Mouse (Mus musculus): ENCODE measurements around the gene Kif1b. TPM values are rescaled to one million over a fixed set of nuclear protein-coding genes. Genes with fewer than 3 reads are reported as not detected.
"Not testable (repeated sequence)": the region's sequence is repeated elsewhere in the genome, so short reads cannot be mapped to it uniquely, and the experiment has no call there.

Kif1b gene
- total and polyA plus RNA-seq, 3 experiments = 10.0 to 27.6 (median 17.0) TPM

DNA sequence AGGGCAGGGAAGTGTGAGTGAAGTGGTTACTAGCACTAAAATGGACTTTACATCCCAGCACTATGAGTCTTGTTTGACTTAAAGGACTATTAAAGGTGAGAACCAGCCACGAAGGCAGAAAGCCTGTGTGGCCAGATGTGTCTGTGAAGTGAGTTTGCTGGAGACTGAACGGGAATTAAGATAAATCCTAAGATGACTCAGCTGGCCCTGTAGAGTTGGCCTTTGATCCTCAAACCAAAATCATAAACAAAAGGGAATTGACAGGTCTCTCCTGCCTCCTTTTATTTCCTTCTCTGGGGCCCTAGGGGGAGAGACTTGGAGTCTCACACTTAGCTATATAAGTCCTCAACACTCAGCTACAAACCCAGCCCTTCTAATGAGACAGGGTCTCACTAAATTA is 92.1 kb downstream of the Kif1b start:
- H3K27ac ChIP-seq (ENCODE audit: insufficient read depth, low read depth) = no peak overlapping the region
- in situ Hi-C loops (cut with MboI; ENCODE audit: low pct_ligation_motif_present, low pct_unique_long_range_greater_than_20kb, low sequenced_read_pairs) = no loop called here
- H3K79me2 ChIP-seq (replicated peaks; ENCODE audit: control insufficient read depth, extremely low read depth, insufficient read depth, poor library complexity, severe bottlenecking) = no peaks in the 10 kb centered on the region
- dilution Hi-C loops (cut with MboI; ENCODE audit: extremely low pct_ligation_motif_present, extremely low pct_unique_long_range_greater_than_20kb, low sequenced_read_pairs) = no loop called here
- DNase-seq (ENCODE audit: extremely low read depth) = no peak
- no peak overlapping the region for H3K4me3 ChIP-seq (replicated peaks in 1 of 3; ENCODE audit: low read depth in 2 of 3, low read length in 2 of 3, poor library complexity in 1 of 3)
- no peak overlapping the region for H3K9ac ChIP-seq (ENCODE audit: insufficient read depth, low read depth)
- peaks cover 8% of the 10 kb centered on the region for H3K9me3 ChIP-seq (replicated peaks; ENCODE audit: low read length)
- peaks cover 16 to 32% of the 10 kb centered on the region in 2 experiments for H3K4me1 ChIP-seq (ENCODE audit: control insufficient read depth in 1 of 2, insufficient read depth in 2 of 2)
- no peaks in the 10 kb centered on the region for H3K27me3 ChIP-seq (replicated peaks)
- TF ChIP-seq UBTF (IDR thresholded peaks at IDR 0.05; ENCODE audit: low read depth, low read length) = no peak
- no peak for TF ChIP-seq ZNF384 (IDR thresholded peaks at IDR 0.05; ENCODE audit: low read depth, low read length)
- no peak for TF ChIP-seq RCOR1 (conservative IDR thresholded peaks at IDR 0.05; ENCODE audit: low read depth, low read length)
- no peak for TF ChIP-seq BHLHE40 (IDR thresholded peaks at IDR 0.05; ENCODE audit: low read depth, low read length)
- no peak for TF ChIP-seq USF1 (IDR thresholded peaks at IDR 0.05; ENCODE audit: low read depth, low read length)
- no peak for TF ChIP-seq SIN3A (IDR thresholded peaks at IDR 0.05; ENCODE audit: low read length)
- no peak for TF ChIP-seq TBP (conservative IDR thresholded peaks at IDR 0.05; ENCODE audit: low read depth, low read length)
- TF ChIP-seq ELF1 (IDR thresholded peaks at IDR 0.05; ENCODE audit: low read depth, low read length) = no peak
- no peak for TF ChIP-seq JUND (conservative IDR thresholded peaks at IDR 0.05; ENCODE audit: low read depth, low read length)
- TF ChIP-seq MYC (IDR thresholded peaks at IDR 0.05; ENCODE audit: low read depth, low read length) = no peak
- H3K36me3 ChIP-seq (replicated peaks in 1 of 2; ENCODE audit: control insufficient read depth in 1 of 2, insufficient read depth in 1 of 2, low read length in 1 of 2) = peaks cover 37 to 58% of the 10 kb centered on the region in 2 experiments
- no peak overlapping the region for H3K4me2 ChIP-seq (ENCODE audit: insufficient read depth, low read depth, poor library complexity, severe bottlenecking)

DNA sequence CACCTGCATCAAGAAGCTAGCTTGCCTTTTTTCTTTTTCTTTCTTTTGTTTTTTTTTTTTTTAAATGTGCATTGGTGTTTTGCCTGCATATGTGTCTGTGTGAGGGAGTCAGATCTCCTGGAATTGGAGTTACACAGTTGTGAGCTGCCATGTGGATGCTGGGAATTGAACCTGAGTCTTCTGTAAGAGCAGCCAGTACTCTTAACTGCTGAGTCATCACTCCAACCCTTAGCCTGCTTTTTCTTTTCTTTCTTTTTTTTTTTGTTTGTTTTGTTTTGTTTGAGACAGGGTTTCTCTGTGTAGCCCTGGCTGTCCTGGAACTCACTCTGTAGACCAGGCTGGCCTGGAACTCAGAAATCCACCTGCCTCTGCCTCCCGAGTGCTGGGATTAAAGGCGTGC is 93.0 kb downstream of the Kif1b start:
- Histone ChIP-seq H3K36me3 (replicated peaks in 1 of 2; ENCODE audit: control insufficient read depth in 1 of 2, insufficient read depth in 1 of 2, low read length in 1 of 2) (peaks cover 34 to 52% of the 10 kb centered on the region in 2 experiments), H3K4me1 (ENCODE audit: control insufficient read depth in 1 of 2, insufficient read depth in 2 of 2) (peaks cover 14 to 32% of the 10 kb centered on the region in 2 experiments)
- H3K27me3 ChIP-seq (replicated peaks); H3K9ac ChIP-seq (ENCODE audit: insufficient read depth, low read depth); H3K79me2 ChIP-seq (replicated peaks; ENCODE audit: control insufficient read depth, extremely low read depth, insufficient read depth, poor library complexity, severe bottlenecking); H3K4me3 ChIP-seq (replicated peaks in 1 of 3; ENCODE audit: low read depth in 2 of 3, low read length in 2 of 3, poor library complexity in 1 of 3); DNase-seq (ENCODE audit: extremely low read depth); H3K4me2 ChIP-seq (ENCODE audit: insufficient read depth, low read depth, poor library complexity, severe bottlenecking); H3K9me3 ChIP-seq (replicated peaks; ENCODE audit: low read length); in situ Hi-C loops (cut with MboI; ENCODE audit: low pct_ligation_motif_present, low pct_unique_long_range_greater_than_20kb, low sequenced_read_pairs); dilution Hi-C loops (cut with MboI; ENCODE audit: extremely low pct_ligation_motif_present, extremely low pct_unique_long_range_greater_than_20kb, low sequenced_read_pairs); H3K27ac ChIP-seq (ENCODE audit: insufficient read depth, low read depth): not testable (repeated sequence)
- peak; percentile 58; the same call in 1 of the 2 replicates for TF ChIP-seq MAFK (IDR thresholded peaks at IDR 0.05; ENCODE audit: insufficient replicate concordance, low read length)

DNA sequence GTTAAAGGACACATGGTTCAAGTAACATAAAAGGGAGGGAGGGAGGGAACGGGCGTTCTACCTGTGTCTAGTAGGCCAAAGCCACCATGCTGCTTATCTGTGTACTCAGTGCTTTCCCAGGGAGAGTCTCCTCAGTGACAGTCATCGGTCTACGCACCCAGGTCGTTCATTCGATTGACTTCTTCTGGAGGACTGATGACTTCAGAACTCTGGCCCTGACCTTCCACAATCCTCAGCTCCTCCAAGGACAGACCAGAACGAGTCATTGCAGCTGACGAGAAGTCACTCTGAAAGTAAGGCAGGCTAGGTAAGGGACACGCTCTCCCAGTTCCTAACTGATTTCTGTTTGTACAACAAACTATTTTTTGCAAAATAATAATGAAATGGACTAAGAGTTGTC is 94.0 kb downstream of the Kif1b start:
- H3K27ac ChIP-seq (ENCODE audit: insufficient read depth, low read depth) = no peak overlapping the region
- H3K4me2 ChIP-seq (ENCODE audit: insufficient read depth, low read depth, poor library complexity, severe bottlenecking) = no peak overlapping the region
- H3K9ac ChIP-seq (ENCODE audit: insufficient read depth, low read depth) = no peak overlapping the region
- H3K36me3 ChIP-seq (replicated peaks in 1 of 2; ENCODE audit: control insufficient read depth in 1 of 2, insufficient read depth in 1 of 2, low read length in 1 of 2) = peaks cover 34 to 48% of the 10 kb centered on the region in 2 experiments
- in situ Hi-C loops (cut with MboI; ENCODE audit: low pct_ligation_motif_present, low pct_unique_long_range_greater_than_20kb, low sequenced_read_pairs) = no loop called here
- H3K4me3 ChIP-seq (replicated peaks in 1 of 3; ENCODE audit: low read depth in 2 of 3, low read length in 2 of 3, poor library complexity in 1 of 3) = no peak overlapping the region
- H3K4me1 ChIP-seq (ENCODE audit: control insufficient read depth in 1 of 2, insufficient read depth in 2 of 2) = peaks cover 12 to 28% of the 10 kb centered on the region in 2 experiments
- peaks cover 8% of the 10 kb centered on the region for H3K9me3 ChIP-seq (replicated peaks; ENCODE audit: low read length)
- no peaks in the 10 kb centered on the region for H3K27me3 ChIP-seq (replicated peaks)
- no peaks in the 10 kb centered on the region for H3K79me2 ChIP-seq (replicated peaks; ENCODE audit: control insufficient read depth, extremely low read depth, insufficient read depth, poor library complexity, severe bottlenecking)
- DNase-seq (ENCODE audit: extremely low read depth) = no peak
- dilution Hi-C loops (cut with MboI; ENCODE audit: extremely low pct_ligation_motif_present, extremely low pct_unique_long_range_greater_than_20kb, low sequenced_read_pairs) = no loop called here
- no peak for TF ChIP-seq NRF1 (IDR thresholded peaks at IDR 0.05; ENCODE audit: low read depth, low read length)
- TF ChIP-seq CHD2 (IDR thresholded peaks at IDR 0.05; ENCODE audit: low read length) = no peak

DNA sequence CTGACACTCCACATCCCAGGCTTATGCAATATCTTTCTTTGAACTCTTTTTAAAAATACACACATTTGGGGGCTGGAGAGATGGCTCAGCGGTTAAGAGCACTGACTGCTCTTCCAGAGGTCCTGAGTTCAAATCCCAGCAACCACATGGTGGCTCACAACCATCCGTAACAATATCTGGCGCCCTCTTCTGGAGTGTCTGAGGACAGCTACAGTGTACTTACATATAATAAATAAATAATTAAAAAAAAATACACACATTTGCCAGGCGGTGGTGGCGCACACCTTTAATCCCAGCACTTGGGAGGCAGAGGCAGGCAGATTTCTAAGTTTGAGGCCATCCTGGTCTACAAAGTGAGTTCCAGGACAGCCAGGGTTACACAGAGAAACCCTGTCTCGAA is 96.1 kb downstream of the Kif1b start:
- peaks cover 7 to 18% of the 10 kb centered on the region in 2 experiments for H3K4me1 ChIP-seq (ENCODE audit: control insufficient read depth in 1 of 2, insufficient read depth in 2 of 2)
- H3K27ac ChIP-seq (ENCODE audit: insufficient read depth, low read depth); H3K4me2 ChIP-seq (ENCODE audit: insufficient read depth, low read depth, poor library complexity, severe bottlenecking); in situ Hi-C loops (cut with MboI; ENCODE audit: low pct_ligation_motif_present, low pct_unique_long_range_greater_than_20kb, low sequenced_read_pairs); dilution Hi-C loops (cut with MboI; ENCODE audit: extremely low pct_ligation_motif_present, extremely low pct_unique_long_range_greater_than_20kb, low sequenced_read_pairs); H3K27me3 ChIP-seq (replicated peaks); H3K79me2 ChIP-seq (replicated peaks; ENCODE audit: control insufficient read depth, extremely low read depth, insufficient read depth, poor library complexity, severe bottlenecking); H3K4me3 ChIP-seq (replicated peaks in 1 of 3; ENCODE audit: low read depth in 2 of 3, low read length in 2 of 3, poor library complexity in 1 of 3); H3K9me3 ChIP-seq (replicated peaks; ENCODE audit: low read length); H3K9ac ChIP-seq (ENCODE audit: insufficient read depth, low read depth); DNase-seq (ENCODE audit: extremely low read depth): not testable (repeated sequence)
- peaks cover 48 to 50% of the 10 kb centered on the region in 2 experiments for H3K36me3 ChIP-seq (replicated peaks in 1 of 2; ENCODE audit: control insufficient read depth in 1 of 2, insufficient read depth in 1 of 2, low read length in 1 of 2)
